Mouse (Mus musculus): ENCODE data around the gene Vmn1r42. TPM values are rescaled to one million over a fixed set of nuclear protein-coding genes. Genes with fewer than 3 reads are reported as not detected.
"Not testable (repeated sequence)": the region's sequence is repeated elsewhere in the genome, so short reads cannot be mapped to it uniquely, and the experiment has no call there.

The Vmn1r42 gene
- not detected in 2 replicates for total RNA-seq (2014; rRNA removed)
- not detected in 2 replicates for polyA plus RNA-seq (2012; rRNA removed)

GRCm38 (mm10) chr6:89876313-89876712 lies at the start of gene Vmn1r42, which contains the start of gene Vmn1r43:
TSS of gene Vmn1r42 (minus strand) at chr6:89876413.
TSS of gene Vmn1r43 (minus strand) at chr6:89876413.
- H3K36me3 ChIP-seq (ENCODE audit: control insufficient read depth, insufficient read depth, low read length); H3K4me3 ChIP-seq (ENCODE audit: insufficient read depth, low read depth, low read length); DNase-seq (ENCODE audit: extremely low read depth, low read depth, low spot score); H3K79me2 ChIP-seq (ENCODE audit: control insufficient read depth, insufficient read depth, low read length); H3K27ac ChIP-seq (replicated peaks; ENCODE audit: insufficient read depth, low read depth, low read length); H3K9ac ChIP-seq (ENCODE audit: low read depth, low read length); H3K4me1 ChIP-seq (ENCODE audit: control insufficient read depth, insufficient read depth, low read length); H3K27me3 ChIP-seq (ENCODE audit: control insufficient read depth, insufficient read depth, low read length): not testable (repeated sequence)
- WGBS: 81% methylated on average over 3 of the region's 3 CpGs

DNA sequence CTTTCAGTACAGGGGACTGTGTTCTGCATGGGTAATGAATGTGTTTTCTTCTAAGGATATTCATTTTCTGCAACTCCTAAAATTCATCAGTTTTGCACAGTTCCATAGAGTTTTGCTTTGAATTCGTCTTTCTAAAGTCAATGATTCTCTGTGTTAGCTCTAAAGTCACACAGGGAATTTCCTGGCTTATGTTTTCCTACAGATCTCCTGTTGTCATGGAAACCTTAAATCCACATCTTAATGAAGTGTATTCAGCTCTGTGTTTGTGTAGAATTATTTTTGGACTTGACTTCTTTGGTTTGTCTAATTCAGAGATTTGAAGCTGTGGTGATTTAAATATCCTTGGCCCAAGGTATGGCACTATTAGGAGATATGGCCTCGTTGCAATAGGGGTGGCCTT lies 7.6 kb upstream of the Vmn1r42 start:
- WGBS: 50% methylated on average over 2 of the region's 2 CpGs

GRCm38 (mm10) chr6:89883360-89883759 lies 7.1 kb upstream of the Vmn1r42 start, which contains the start of gene Vmn1r44:
TSS of gene Vmn1r44 (plus strand) at chr6:89883660.
- H3K9ac ChIP-seq (ENCODE audit: low read depth, low read length): no peak within 1 kb of the TSS
- DNase-seq (ENCODE audit: extremely low read depth, low read depth, low spot score): no peak
- WGBS: 73% methylated on average over 1 of the region's 1 CpGs
- H3K27ac ChIP-seq (replicated peaks; ENCODE audit: insufficient read depth, low read depth, low read length): no peak within 1 kb of the TSS
- no peaks in the 10 kb centered on the region for H3K36me3 ChIP-seq (ENCODE audit: control insufficient read depth, insufficient read depth, low read length)
- TF ChIP-seq CTCF (IDR thresholded peaks at IDR 0.05; ENCODE audit: low read depth, low read length) (no peak), POLR2A (IDR thresholded peaks at IDR 0.05; ENCODE audit: extremely low read depth, insufficient read depth, low read length) (no peak)
- no peaks in the 10 kb centered on the region for H3K27me3 ChIP-seq (ENCODE audit: control insufficient read depth, insufficient read depth, low read length)
- H3K4me3 ChIP-seq (ENCODE audit: insufficient read depth, low read depth, low read length): no peak within 1 kb of the TSS
- no peaks in the 10 kb centered on the region for H3K79me2 ChIP-seq (ENCODE audit: control insufficient read depth, insufficient read depth, low read length)
- H3K4me1 ChIP-seq (ENCODE audit: control insufficient read depth, insufficient read depth, low read length): no peaks in the 10 kb centered on the region

More for the DNA sequence above, 7.6 kb upstream of the Vmn1r42 start:
- no peak overlapping the region for H3K4me3 ChIP-seq (ENCODE audit: insufficient read depth, low read depth, low read length)
- no peaks in the 10 kb centered on the region for H3K79me2 ChIP-seq (ENCODE audit: control insufficient read depth, insufficient read depth, low read length)
- no peak overlapping the region for H3K27ac ChIP-seq (replicated peaks; ENCODE audit: insufficient read depth, low read depth, low read length)
- no peaks in the 10 kb centered on the region for H3K4me1 ChIP-seq (ENCODE audit: control insufficient read depth, insufficient read depth, low read length)
- no peak for DNase-seq (ENCODE audit: extremely low read depth, low read depth, low spot score)
- H3K27me3 ChIP-seq (ENCODE audit: control insufficient read depth, insufficient read depth, low read length): no peaks in the 10 kb centered on the region
- no peaks in the 10 kb centered on the region for H3K36me3 ChIP-seq (ENCODE audit: control insufficient read depth, insufficient read depth, low read length)
- TF ChIP-seq POLR2A (IDR thresholded peaks at IDR 0.05; ENCODE audit: extremely low read depth, insufficient read depth, low read length): no peak
- no peak for TF ChIP-seq CTCF (IDR thresholded peaks at IDR 0.05; ENCODE audit: low read depth, low read length)
- H3K9ac ChIP-seq (ENCODE audit: low read depth, low read length): no peak overlapping the region

- H3K4me3 ChIP-seq (ENCODE audit: insufficient read depth, low read depth, low read length): no peak overlapping the region
- H3K79me2 ChIP-seq (ENCODE audit: control insufficient read depth, insufficient read depth, low read length): no peaks in the 10 kb centered on the region
- H3K9ac ChIP-seq (ENCODE audit: low read depth, low read length): no peak overlapping the region
- no peaks in the 10 kb centered on the region for H3K27me3 ChIP-seq (ENCODE audit: control insufficient read depth, insufficient read depth, low read length)
- no peak overlapping the region for H3K27ac ChIP-seq (replicated peaks; ENCODE audit: insufficient read depth, low read depth, low read length)
- no peaks in the 10 kb centered on the region for H3K4me1 ChIP-seq (ENCODE audit: control insufficient read depth, insufficient read depth, low read length)
- no peaks in the 10 kb centered on the region for H3K36me3 ChIP-seq (ENCODE audit: control insufficient read depth, insufficient read depth, low read length)
- TF ChIP-seq CTCF (IDR thresholded peaks at IDR 0.05; ENCODE audit: low read depth, low read length) (no peak), POLR2A (IDR thresholded peaks at IDR 0.05; ENCODE audit: extremely low read depth, insufficient read depth, low read length) (no peak)
- DNase-seq (ENCODE audit: extremely low read depth, low read depth, low spot score): peak; percentile 68
Measured at GRCm38 (mm10) chr6:89880867-89881266, 4.7 kb upstream of the Vmn1r42 start.

DNA sequence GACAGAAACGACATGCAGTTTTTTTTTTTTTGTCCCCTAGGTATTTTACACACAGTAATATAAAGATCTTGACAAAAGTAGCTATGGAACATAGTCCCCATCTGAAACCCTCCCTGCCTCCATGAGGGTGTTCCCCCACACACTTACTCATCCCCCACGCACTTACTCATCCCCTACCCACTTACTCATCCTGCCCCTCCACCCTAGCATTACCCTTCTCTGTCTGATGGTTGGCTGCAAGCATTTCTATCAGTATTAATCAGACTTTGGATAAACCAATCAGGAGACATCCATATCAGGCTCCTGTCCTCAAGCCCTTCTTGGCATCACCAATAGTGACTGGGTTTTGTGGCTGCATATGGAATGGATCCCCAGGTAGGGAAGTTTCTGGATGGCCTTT lies 750 bp upstream of the Vmn1r42 start:
- Histone ChIP-seq H3K79me2 (ENCODE audit: control insufficient read depth, insufficient read depth, low read length) (no peaks in the 10 kb centered on the region), H3K27me3 (ENCODE audit: control insufficient read depth, insufficient read depth, low read length) (no peaks in the 10 kb centered on the region), H3K9ac (ENCODE audit: low read depth, low read length) (no peak overlapping the region), H3K4me1 (ENCODE audit: control insufficient read depth, insufficient read depth, low read length) (no peaks in the 10 kb centered on the region), H3K4me3 (ENCODE audit: insufficient read depth, low read depth, low read length) (no peak overlapping the region), H3K36me3 (ENCODE audit: control insufficient read depth, insufficient read depth, low read length) (no peaks in the 10 kb centered on the region), H3K27ac (replicated peaks; ENCODE audit: insufficient read depth, low read depth, low read length) (no peak overlapping the region)
- 64% methylated on average over 2 of the region's 2 CpGs for WGBS
- no peak for DNase-seq (ENCODE audit: extremely low read depth, low read depth, low spot score)
- no peak for TF ChIP-seq POLR2A (IDR thresholded peaks at IDR 0.05; ENCODE audit: extremely low read depth, insufficient read depth, low read length)
- TF ChIP-seq CTCF (IDR thresholded peaks at IDR 0.05; ENCODE audit: low read depth, low read length): no peak

GRCm38 (mm10) chr6:89867976-89868375 lies 8.2 kb downstream of the Vmn1r42 start:
- H3K36me3 ChIP-seq (ENCODE audit: control insufficient read depth, insufficient read depth, low read length): no peaks in the 10 kb centered on the region
- no peaks in the 10 kb centered on the region for H3K27me3 ChIP-seq (ENCODE audit: control insufficient read depth, insufficient read depth, low read length)
- no peaks in the 10 kb centered on the region for H3K4me1 ChIP-seq (ENCODE audit: control insufficient read depth, insufficient read depth, low read length)
- H3K79me2 ChIP-seq (ENCODE audit: control insufficient read depth, insufficient read depth, low read length): no peaks in the 10 kb centered on the region
- WGBS: 94% methylated on average over 2 of the region's 2 CpGs
- TF ChIP-seq POLR2A (IDR thresholded peaks at IDR 0.05; ENCODE audit: extremely low read depth, insufficient read depth, low read length) (no peak), CTCF (IDR thresholded peaks at IDR 0.05; ENCODE audit: low read depth, low read length) (no peak)
- no peak overlapping the region for H3K9ac ChIP-seq (ENCODE audit: low read depth, low read length)
- no peak for DNase-seq (ENCODE audit: extremely low read depth, low read depth, low spot score)
- H3K4me3 ChIP-seq (ENCODE audit: insufficient read depth, low read depth, low read length): no peak overlapping the region
- H3K27ac ChIP-seq (replicated peaks; ENCODE audit: insufficient read depth, low read depth, low read length): no peak overlapping the region

Data from liver, adult 2 months (tissue).